In genomic region chr5:90843891-90844290, GRCm38 (mm10) we compare ENCODE assay signal across 27 mouse cellular contexts. TPM values are rescaled to one million over a fixed set of nuclear protein-coding genes. Genes with fewer than 3 reads are reported as not detected.
DNase-seq lines count a peak whose midpoint lies in the region; ATAC-seq lines count a peak whose summit lies in the region.
"Had no signal": no experiment of that assay in that cellular context is flagged by ENCODE, and none has a peak within 500 bp of the region (broad histone marks: within the 10 kb centered on the region; RNA-seq: fewer than 3 reads in every experiment).

No protein-coding gene starts in this region.

- no peaks in the 10 kb centered on the region for H3K4me1 ChIP-seq in kidney, embryonic 16.5 days (ENCODE audit: insufficient read depth, low read length)
- H3K4me1 ChIP-seq: embryonic facial prominence, embryonic 10.5 days; forebrain, embryonic 10.5 days; heart, embryonic 10.5 days; heart, embryonic 15.5 days; hindbrain, embryonic 13.5 days had no signal

- H3K4me3 ChIP-seq in kidney, embryonic 16.5 days (ENCODE audit: low read length), result no peak overlapping the region
- H3K4me3 ChIP-seq: embryonic facial prominence, embryonic 10.5 days; forebrain, embryonic 10.5 days; gastrocnemius, adult 2 months; heart, embryonic 10.5 days; heart, embryonic 15.5 days; hindbrain, embryonic 13.5 days had no signal

- H3K9me3 ChIP-seq in kidney, embryonic 16.5 days (ENCODE audit: low read length), result no peaks in the 10 kb centered on the region; the same call in 1 of the 2 replicates
- H3K9me3 ChIP-seq: embryonic facial prominence, embryonic 10.5 days; forebrain, embryonic 10.5 days; heart, embryonic 10.5 days; heart, embryonic 15.5 days; hindbrain, embryonic 13.5 days had no signal

- H3K27ac ChIP-seq in kidney, embryonic 16.5 days (ENCODE audit: low read length), result no peak overlapping the region
- H3K27ac ChIP-seq: embryonic facial prominence, embryonic 10.5 days; forebrain, embryonic 10.5 days; gastrocnemius, adult 2 months; heart, embryonic 10.5 days; heart, embryonic 15.5 days; hindbrain, embryonic 13.5 days had no signal

- no peaks in the 10 kb centered on the region for H3K36me3 ChIP-seq in kidney, embryonic 16.5 days (ENCODE audit: insufficient read depth, low read length)
- H3K36me3 ChIP-seq: embryonic facial prominence, embryonic 10.5 days; forebrain, embryonic 10.5 days; heart, embryonic 10.5 days; heart, embryonic 15.5 days; hindbrain, embryonic 13.5 days had no signal

- WGBS in kidney, embryonic 16.5 days, result 78% methylated on average over 3 of the region's 3 CpGs

- intact Hi-C loops in left cerebral cortex, postnatal 14 days (cut with DNase I), result no loop called here

- H3K4me2 ChIP-seq in kidney, embryonic 16.5 days (replicated peaks; ENCODE audit: low read depth, low read length), result no peak overlapping the region
- H3K4me2 ChIP-seq: heart, embryonic 15.5 days; hindbrain, embryonic 13.5 days had no signal

- peak; percentile 20 for DNase-seq in kidney, adult 18-20 months
- no peak for DNase-seq in kidney, postnatal 14 days
- peak; percentile 13 to 53 for DNase-seq in kidney, postnatal 25 days
- peak; percentile 68 for DNase-seq in adipocyte (ENCODE audit: low spot score)
- peak; percentile 63 for DNase-seq in gonadal fat pad, adult 2 months (ENCODE audit: low read depth)
- no peak for DNase-seq in left cerebral cortex, postnatal 14 days (ENCODE audit: low spot score in 2 of 2)
- no peak for DNase-seq in left cerebral cortex, adult 8-10 months (ENCODE audit: low spot score in 2 of 2)
- DNase-seq: adrenal gland, adult 2 months; adrenal gland, postnatal 25 days; cerebellum, adult 18-20 months; cerebellum, adult 9-11 months; gastrocnemius, adult 2 months; gastrocnemius, postnatal 25 days; heart, adult 18-20 months; heart, postnatal 14 days had no signal

- no peak overlapping the region for H3K9ac ChIP-seq in kidney, embryonic 16.5 days (replicated peaks; ENCODE audit: low read length)
- H3K9ac ChIP-seq: heart, embryonic 15.5 days; hindbrain, embryonic 13.5 days had no signal

- no peak for ATAC-seq in kidney, embryonic 16.5 days (ENCODE audit: low FRiP score, low TSS enrichment)
- ATAC-seq: activated CD4-positive, CD25-positive, alpha-beta regulatory T cell, adult 4 months; forebrain, embryonic 14.5 days; Patski had no signal

- H3K27me3 ChIP-seq in kidney, embryonic 16.5 days (ENCODE audit: insufficient read depth, low read length), result no peaks in the 10 kb centered on the region
- H3K27me3 ChIP-seq: CH12.LX; heart, embryonic 15.5 days; hindbrain, embryonic 13.5 days; Patski had no signal

RNA-seq across cellular contexts. Expression of gene Cxcl1, which starts 47.1 kb away (rescaled TPM):
- polyA plus RNA-seq in kidney, embryonic 16.5 days (2015; fragmentation: Nextera tagmentation; extraction: Ambion mirVana), result 0.75 and 1.5 TPM in 2 replicates
- 0.69 and 5.4 TPM in 2 replicates for polyA plus RNA-seq in gonadal fat pad, adult 2 months (2012; rRNA removed)
- under 1 TPM in 1 of 2 experiments, not detected in 1; 0.49 TPM for total RNA-seq in left cerebral cortex, postnatal 14 days (2021)
- under 1 TPM in 1 of 4 experiments, not detected in 3; 0.46 TPM for total RNA-seq in left cerebral cortex, adult 8-10 months (2022)
- total RNA-seq: CH12.LX; hematopoietic stem cell, adult 5-6 weeks had no signal
- polyA plus RNA-seq: activated CD4-positive, CD25-positive, alpha-beta regulatory T cell, adult 4 months; forebrain, embryonic 10.5 days; hindbrain, embryonic 13.5 days had no signal

RNA-seq across cellular contexts. Expression of gene Cxcl15, which starts 49.6 kb away (rescaled TPM):
- polyA plus RNA-seq in kidney, embryonic 16.5 days (2015; fragmentation: Nextera tagmentation; extraction: Ambion mirVana), result 0.61 TPM in 1 of 2 replicates, not detected in the other
- polyA plus RNA-seq in gonadal fat pad, adult 2 months (2012; rRNA removed), result 0.06 TPM in 1 of 2 replicates, not detected in the other
- not detected for total RNA-seq in left cerebral cortex, postnatal 14 days (2021)
- not detected for total RNA-seq in left cerebral cortex, adult 8-10 months (2022)
- total RNA-seq: adrenal gland, adult 2 months; adrenal gland, postnatal 25 days; CH12.LX; gastrocnemius, adult 2 months; gastrocnemius, postnatal 25 days; hematopoietic stem cell, adult 5-6 weeks had no signal
- polyA plus RNA-seq: activated CD4-positive, CD25-positive, alpha-beta regulatory T cell, adult 4 months; adrenal gland, adult 2 months; embryonic facial prominence, embryonic 10.5 days; forebrain, embryonic 10.5 days; forebrain, embryonic 14.5 days; hindbrain, embryonic 13.5 days had no signal

RNA-seq across cellular contexts. Expression of gene Cxcl3, which starts 58.0 kb away (rescaled TPM):
- polyA plus RNA-seq in kidney, embryonic 16.5 days (2015; fragmentation: Nextera tagmentation; extraction: Ambion mirVana), result not detected in 2 replicates
- 0.50 TPM in 1 of 2 replicates, not detected in the other for polyA plus RNA-seq in gonadal fat pad, adult 2 months (2012; rRNA removed)
- total RNA-seq in left cerebral cortex, postnatal 14 days (2021), result not detected
- total RNA-seq in left cerebral cortex, adult 8-10 months (2022), result not detected
- total RNA-seq: adrenal gland, adult 2 months; adrenal gland, postnatal 25 days; CH12.LX; gastrocnemius, adult 2 months; gastrocnemius, postnatal 25 days; heart, adult 18-20 months; heart, postnatal 14 days; hematopoietic stem cell, adult 5-6 weeks had no signal
- polyA plus RNA-seq: activated CD4-positive, CD25-positive, alpha-beta regulatory T cell, adult 4 months; forebrain, embryonic 10.5 days; forebrain, embryonic 14.5 days; heart, embryonic 15.5 days; hindbrain, embryonic 13.5 days; Patski had no signal

RNA-seq across cellular contexts. Expression of gene Cxcl2, which starts 59.8 kb away (rescaled TPM):
- polyA plus RNA-seq in kidney, embryonic 16.5 days (2015; fragmentation: Nextera tagmentation; extraction: Ambion mirVana), result 0.10 TPM in 1 of 2 replicates, not detected in the other
- polyA plus RNA-seq in gonadal fat pad, adult 2 months (2012; rRNA removed), result 1.4 TPM in 1 of 2 replicates, not detected in the other
- not detected for total RNA-seq in left cerebral cortex, postnatal 14 days (2021)
- total RNA-seq in left cerebral cortex, adult 8-10 months (2022), result not detected
- total RNA-seq: adrenal gland, postnatal 25 days; gastrocnemius, adult 2 months; gastrocnemius, postnatal 25 days; heart, adult 18-20 months; heart, postnatal 14 days had no signal
- polyA plus RNA-seq: activated CD4-positive, CD25-positive, alpha-beta regulatory T cell, adult 4 months; embryonic facial prominence, embryonic 10.5 days; embryonic facial prominence, embryonic 14.5 days; forebrain, embryonic 10.5 days; forebrain, embryonic 14.5 days; heart, embryonic 10.5 days; heart, embryonic 15.5 days; hindbrain, embryonic 13.5 days had no signal

Comparison
In these comparisons a context has a peak if more than half of its experiments do, and no peak if none do; other contexts are left out.
1. DNase-seq: peak in kidney, adult 18-20 months (single experiment), kidney, postnatal 25 days (2 of 2), adipocyte (single experiment) and gonadal fat pad, adult 2 months (single experiment); none in kidney, postnatal 14 days (single experiment), left cerebral cortex, postnatal 14 days (0 of 2) and left cerebral cortex, adult 8-10 months (0 of 2).